Mouse (Mus musculus) stomach, embryonic 16.5 days (tissue): ENCODE measurements at regions not wholly inside any gene's neighbourhood (a gene's known extent, or its start where the extent isn't known, plus 50 kb on each side); places are given as distances from the start of the nearest gene placed in this dataset.

Source experiments
- ATAC-seq: fragments of 200-750 bp; cut with Nextera tagmentation; 2 replicates; pipeline ENCODE4 v1.8.0; 2017; ENCODE audit warnings: moderate number of reproducible peaks, moderate TSS enrichment; ENCODE audit not compliant: insufficient read depth, low FRiP score
- H3K27ac ChIP-seq: fragments of 300-500 bp; sonication (generic); 2 replicates; pipeline ENCODE4 v1.5.1; 2014; ENCODE audit warnings: low read length
- H3K27me3 ChIP-seq: fragments of 300-500 bp; sonication (generic); 2 replicates; pipeline ENCODE4 v1.6.1; 2014; ENCODE audit warnings: low read length, control low read depth, mixed read lengths; ENCODE audit not compliant: control insufficient read depth, insufficient read depth
- H3K36me3 ChIP-seq: fragments of 300-500 bp; sonication (generic); 2 replicates; pipeline ENCODE4 v1.6.1; 2014; ENCODE audit warnings: low read length; ENCODE audit not compliant: control insufficient read depth, insufficient read depth
- H3K4me1 ChIP-seq: fragments of 300-500 bp; sonication (generic); 2 replicates; pipeline ENCODE4 v1.6.1; 2014; ENCODE audit warnings: low read length, control low read depth, mixed read lengths; ENCODE audit not compliant: control insufficient read depth, insufficient read depth
- H3K4me2 ChIP-seq: fragments of 300-500 bp; sonication (generic); 2 replicates; pipeline ENCODE4 v1.6.1; 2014; ENCODE audit warnings: low read depth, low read length, mixed read lengths
- H3K4me3 ChIP-seq: fragments of 300-500 bp; sonication (generic); replicated peaks from 2 replicates; pipeline ENCODE4 v1.5.1; 2014; ENCODE audit warnings: mild to moderate bottlenecking, low read length
- H3K9ac ChIP-seq: fragments of 300-500 bp; sonication (generic); 2 replicates; pipeline ENCODE4 v1.6.1; 2014; ENCODE audit warnings: low read length
- H3K9me3 ChIP-seq: fragments of 300-500 bp; sonication (generic); replicated peaks from 2 replicates; pipeline ENCODE4 v1.6.1; 2016; ENCODE audit warnings: low read length, control low read depth; ENCODE audit not compliant: control insufficient read depth
- WGBS: fragments of 180-500 bp; shearing (Covaris S2); extraction: QIAGEN DNeasy Blood & Tissue Kit; methylation state at CpG from one replicate; pipeline ENCODE4 v1.1.7; 2014; 5-methylcytosine and 5-hydroxymethylcytosine counted together

GRCm38 (mm10) chr12:91980321-91980720 lies 131.4 kb upstream of the Sel1l start:
- H3K9me3 ChIP-seq: no peaks in the 10 kb centered on the region
- H3K9ac ChIP-seq: no peak overlapping the region
- H3K4me2 ChIP-seq: no peak overlapping the region
- no peak overlapping the region for H3K27ac ChIP-seq
- ATAC-seq: no peak
- no peak overlapping the region for H3K4me3 ChIP-seq
- H3K36me3 ChIP-seq: no peaks in the 10 kb centered on the region
- no peaks in the 10 kb centered on the region for H3K27me3 ChIP-seq
- WGBS: 56% methylated on average over 7 of the region's 7 CpGs
- no peaks in the 10 kb centered on the region for H3K4me1 ChIP-seq

GRCm38 (mm10) chr12:91971045-91971444 lies 122.1 kb upstream of the Sel1l start:
- no peak for ATAC-seq
- Histone ChIP-seq H3K4me1 (no peaks in the 10 kb centered on the region), H3K27ac (no peak overlapping the region), H3K4me3 (no peak overlapping the region), H3K4me2 (no peak overlapping the region), H3K36me3 (no peaks in the 10 kb centered on the region), H3K9me3 (no peaks in the 10 kb centered on the region), H3K9ac (no peak overlapping the region), H3K27me3 (no peaks in the 10 kb centered on the region)
- 65% methylated on average over 1 of the region's 1 CpGs for WGBS

DNA sequence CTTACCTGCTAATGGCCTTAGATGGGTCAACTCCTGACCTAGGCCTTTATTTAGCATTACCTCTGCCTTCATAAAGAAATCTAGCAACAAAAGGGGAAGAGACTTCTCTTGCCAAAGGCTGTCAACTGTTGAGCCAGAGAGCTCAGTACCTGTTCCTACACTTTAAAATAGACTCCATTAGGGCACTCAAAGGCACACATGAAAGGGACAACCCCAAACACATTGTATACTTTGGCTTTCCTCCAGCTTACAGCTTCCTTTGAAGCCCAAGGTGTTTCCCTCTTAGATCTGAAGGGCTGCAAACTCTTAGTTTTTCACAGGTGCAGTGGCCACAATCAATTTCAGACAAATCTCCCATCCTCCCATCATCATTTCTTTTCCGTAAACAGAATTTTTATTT lies 117.0 kb upstream of the Sel1l start:
- whole genome bisulfite sequencing: 66% methylated on average over 1 of the region's 1 CpGs
- no peaks in the 10 kb centered on the region for H3K36me3 ChIP-seq
- H3K4me3 ChIP-seq: no peak overlapping the region
- no peak overlapping the region for H3K27ac ChIP-seq
- no peaks in the 10 kb centered on the region for H3K9me3 ChIP-seq
- no peaks in the 10 kb centered on the region for H3K27me3 ChIP-seq
- no peaks in the 10 kb centered on the region for H3K4me1 ChIP-seq
- no peak overlapping the region for H3K4me2 ChIP-seq
- ATAC-seq: no peak
- no peak overlapping the region for H3K9ac ChIP-seq

DNA sequence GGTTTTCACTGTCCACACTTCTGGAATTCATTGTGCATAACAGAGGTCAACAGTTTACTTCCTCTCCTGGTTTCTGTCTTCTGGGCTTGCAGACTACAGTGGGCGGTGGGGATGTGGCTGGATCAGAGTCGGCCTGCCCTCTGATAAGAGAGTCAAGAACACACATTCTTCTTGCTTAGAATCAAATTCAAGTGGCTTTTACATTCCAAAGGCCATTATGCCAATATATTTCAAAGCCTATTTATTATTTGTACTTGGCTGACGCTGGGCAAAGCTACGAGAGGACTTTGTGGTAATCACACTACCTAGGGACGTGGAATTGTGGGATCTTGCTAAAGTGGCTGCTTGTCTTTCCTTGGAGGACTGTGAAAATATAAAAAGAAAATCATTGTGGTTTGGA lies 114.3 kb upstream of the Sel1l start:
- no peak for ATAC-seq
- WGBS: 51% methylated on average over 5 of the region's 5 CpGs
- Histone ChIP-seq H3K9ac (no peak overlapping the region), H3K27ac (no peak overlapping the region), H3K4me1 (no peaks in the 10 kb centered on the region), H3K36me3 (no peaks in the 10 kb centered on the region), H3K9me3 (no peaks in the 10 kb centered on the region), H3K4me2 (no peak overlapping the region), H3K4me3 (no peak overlapping the region), H3K27me3 (no peaks in the 10 kb centered on the region)

- Histone ChIP-seq H3K36me3 (no peaks in the 10 kb centered on the region), H3K9me3 (no peaks in the 10 kb centered on the region), H3K27ac (no peak overlapping the region), H3K4me3 (no peak overlapping the region), H3K27me3 (no peaks in the 10 kb centered on the region), H3K4me2 (no peak overlapping the region), H3K9ac (no peak overlapping the region), H3K4me1 (no peaks in the 10 kb centered on the region)
- 46% methylated on average over 4 of the region's 4 CpGs for WGBS
- no peak for ATAC-seq
Measured at GRCm38 (mm10) chr12:91958086-91958485, 109.1 kb upstream of the Sel1l start.

GRCm38 (mm10) chr12:91956411-91956810 lies 107.5 kb upstream of the Sel1l start:
- no peaks in the 10 kb centered on the region for H3K27me3 ChIP-seq
- H3K4me1 ChIP-seq: no peaks in the 10 kb centered on the region
- no peak overlapping the region for H3K9ac ChIP-seq
- no peak overlapping the region for H3K27ac ChIP-seq
- ATAC-seq: no peak
- no peaks in the 10 kb centered on the region for H3K36me3 ChIP-seq
- no peak overlapping the region for H3K4me3 ChIP-seq
- no peak overlapping the region for H3K4me2 ChIP-seq
- no peaks in the 10 kb centered on the region for H3K9me3 ChIP-seq
- 80% methylated on average over 3 of the region's 3 CpGs for WGBS

DNA sequence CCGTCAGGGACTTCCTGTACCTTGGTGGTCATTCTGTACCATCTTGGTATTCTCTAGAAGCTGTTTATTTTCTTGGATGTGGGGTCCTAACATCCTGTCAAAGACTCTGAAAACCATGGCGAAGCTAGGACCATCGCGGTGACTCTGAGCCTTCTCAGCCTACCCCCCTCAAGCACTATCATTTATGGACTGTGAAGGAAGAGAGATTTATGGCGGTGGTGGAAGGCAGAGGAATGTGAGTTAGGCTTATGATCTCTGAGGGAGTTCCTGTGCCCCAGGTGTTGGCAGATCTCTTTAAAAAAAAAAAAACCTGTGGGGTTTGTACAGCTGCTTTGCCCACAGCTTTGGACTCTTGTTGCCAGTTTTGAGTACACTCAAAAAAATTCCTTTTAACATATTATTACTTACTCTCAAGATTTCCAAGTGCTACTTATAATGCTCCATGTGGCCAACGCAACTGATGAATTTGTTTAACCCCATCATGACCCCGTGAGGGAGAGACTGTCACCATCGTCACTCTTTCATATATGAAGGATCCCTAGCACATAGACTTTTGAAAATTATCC lies 99.7 kb upstream of the Sel1l start:
- no peak overlapping the region for H3K27ac ChIP-seq
- H3K4me1 ChIP-seq: no peaks in the 10 kb centered on the region
- H3K4me2 ChIP-seq: no peak overlapping the region
- no peak for ATAC-seq
- H3K9ac ChIP-seq: no peak overlapping the region
- H3K27me3 ChIP-seq: no peaks in the 10 kb centered on the region
- H3K9me3 ChIP-seq: no peaks in the 10 kb centered on the region
- 57% methylated on average over 8 of the region's 8 CpGs for WGBS
- H3K4me3 ChIP-seq: no peak overlapping the region
- H3K36me3 ChIP-seq: no peaks in the 10 kb centered on the region

DNA sequence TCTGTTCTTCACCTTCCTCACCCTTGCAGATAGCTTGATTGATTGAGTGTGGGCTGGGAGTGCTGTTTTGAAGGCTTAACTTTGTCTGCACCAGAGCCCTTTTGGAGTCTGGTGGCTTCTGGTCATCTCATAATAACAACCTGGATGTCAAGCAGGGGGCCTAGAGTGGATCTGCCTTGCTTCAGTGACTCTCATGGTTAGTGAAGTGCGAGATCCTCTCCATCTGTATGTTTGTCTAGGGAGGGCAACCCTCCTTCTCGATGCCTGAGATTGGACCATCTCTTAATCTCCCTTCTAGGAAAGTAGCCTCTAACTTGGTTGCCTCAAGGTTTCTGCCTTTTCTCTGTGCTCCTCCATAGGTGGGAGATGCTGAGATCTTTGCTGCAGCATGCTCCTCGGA lies 99.0 kb upstream of the Sel1l start:
- WGBS: 75% methylated on average over 3 of the region's 3 CpGs
- no peaks in the 10 kb centered on the region for H3K27me3 ChIP-seq
- no peak overlapping the region for H3K27ac ChIP-seq

DNA sequence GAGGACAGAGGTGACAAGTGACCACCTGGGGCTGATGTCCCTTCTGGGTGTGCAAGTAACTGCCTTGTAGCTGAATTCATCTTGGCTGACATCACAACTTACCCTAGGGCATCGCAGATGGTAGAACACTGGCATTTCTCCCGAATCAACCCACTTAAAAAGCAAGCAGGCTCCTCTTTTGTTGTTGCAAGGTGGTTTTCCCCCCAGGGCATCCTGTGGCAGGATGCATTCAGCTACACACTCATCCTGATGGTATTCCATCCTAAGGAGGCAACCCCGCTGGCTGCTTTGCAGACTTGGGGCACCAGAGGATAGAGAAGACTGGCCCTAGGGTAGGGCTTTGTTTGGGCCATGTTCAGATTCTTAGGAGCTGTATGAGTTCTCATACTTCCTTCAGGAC lies 97.6 kb upstream of the Sel1l start:
- H3K36me3 ChIP-seq: no peaks in the 10 kb centered on the region
- 87% methylated on average over 3 of the region's 3 CpGs for WGBS
- no peaks in the 10 kb centered on the region for H3K27me3 ChIP-seq
- no peaks in the 10 kb centered on the region for H3K9me3 ChIP-seq
- H3K4me1 ChIP-seq: no peaks in the 10 kb centered on the region
- H3K27ac ChIP-seq: no peak overlapping the region
- no peak overlapping the region for H3K9ac ChIP-seq
- no peak for ATAC-seq
- no peak overlapping the region for H3K4me2 ChIP-seq
- no peak overlapping the region for H3K4me3 ChIP-seq

More for the DNA sequence above, 99.0 kb upstream of the Sel1l start:
- Histone ChIP-seq H3K9ac (no peak overlapping the region), H3K36me3 (no peaks in the 10 kb centered on the region), H3K4me1 (no peaks in the 10 kb centered on the region), H3K4me3 (no peak overlapping the region), H3K4me2 (no peak overlapping the region), H3K9me3 (no peaks in the 10 kb centered on the region)
- ATAC-seq: no peak
